Mouse (Mus musculus) heart, adult 11 months (tissue): ENCODE data around the gene Thap3.

Experiments used
- DNase-seq: peaks from one replicate; pipeline ENCODE4 v3.0.0; 2022

Thap3 gene

GRCm38 (mm10) chr4:152008622-152009075, 19.9 kb upstream of the Thap3 start, which contains the start of gene Klhl21:
TSS of gene Klhl21 (plus strand) at chr4:152008803.
- peak; percentile 100 for DNase-seq

DNA sequence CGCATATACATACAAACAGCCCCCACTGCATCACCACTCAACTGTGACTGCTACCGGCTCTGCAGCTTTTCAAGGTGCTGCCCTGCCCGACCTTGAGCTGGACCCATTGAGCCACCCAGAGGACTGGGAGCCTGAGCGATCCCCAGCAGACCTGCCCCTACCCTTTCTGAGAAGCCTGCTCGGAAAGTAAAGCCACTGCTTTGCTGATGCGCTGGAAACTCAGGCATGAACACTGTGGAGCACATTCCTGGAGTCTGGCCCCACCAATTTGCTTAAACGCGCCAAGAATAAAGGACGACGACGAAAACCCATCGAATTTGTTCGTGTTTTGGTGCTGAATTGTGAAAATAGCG, 19.3 kb upstream of the Thap3 start:
- DNase-seq, result peak; percentile 95

- DNase-seq, result peak; percentile 97
Observed at GRCm38 (mm10) chr4:152007481-152008147, 18.8 kb upstream of the Thap3 start.

DNA sequence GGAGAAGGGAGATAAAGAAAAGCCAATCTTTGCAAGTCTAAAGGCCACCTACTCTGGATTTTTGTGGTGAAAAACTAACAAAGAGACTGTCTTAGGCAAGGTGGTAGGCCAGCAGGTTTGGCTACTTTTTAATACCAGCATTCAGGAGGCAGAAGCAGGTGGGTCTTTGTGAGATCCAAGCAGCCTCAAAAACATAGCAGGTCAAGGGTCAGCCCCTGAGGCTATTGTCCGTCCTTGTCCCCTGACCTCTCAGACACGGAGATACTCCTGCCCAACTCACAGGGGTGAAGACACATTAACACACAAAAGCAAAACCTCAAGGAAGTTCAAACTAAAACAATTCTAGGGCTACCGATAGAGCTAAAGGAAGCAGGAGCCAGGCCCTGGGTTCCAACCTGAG, 18.0 kb upstream of the Thap3 start:
- DNase-seq, result no peak

DNA sequence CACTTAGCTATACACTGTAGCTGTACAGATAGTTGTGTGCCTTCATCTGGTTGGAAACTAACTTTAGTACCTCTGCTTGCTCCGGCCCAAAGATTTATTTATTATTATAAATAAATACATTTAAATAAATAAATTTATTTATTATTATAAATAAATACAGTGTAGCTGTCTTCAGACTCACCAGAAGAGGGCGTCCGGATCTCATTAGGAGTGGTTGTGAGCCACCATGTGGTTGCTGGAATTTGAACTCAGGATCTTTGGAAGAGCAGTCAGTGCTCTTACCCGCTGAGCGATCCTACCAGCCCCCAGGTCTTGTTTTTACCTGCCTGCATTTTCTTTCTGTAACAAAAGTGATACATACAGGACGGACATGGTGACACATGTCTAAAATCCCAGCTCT, 17.3 kb upstream of the Thap3 start:
- DNase-seq, result no peak

DNA sequence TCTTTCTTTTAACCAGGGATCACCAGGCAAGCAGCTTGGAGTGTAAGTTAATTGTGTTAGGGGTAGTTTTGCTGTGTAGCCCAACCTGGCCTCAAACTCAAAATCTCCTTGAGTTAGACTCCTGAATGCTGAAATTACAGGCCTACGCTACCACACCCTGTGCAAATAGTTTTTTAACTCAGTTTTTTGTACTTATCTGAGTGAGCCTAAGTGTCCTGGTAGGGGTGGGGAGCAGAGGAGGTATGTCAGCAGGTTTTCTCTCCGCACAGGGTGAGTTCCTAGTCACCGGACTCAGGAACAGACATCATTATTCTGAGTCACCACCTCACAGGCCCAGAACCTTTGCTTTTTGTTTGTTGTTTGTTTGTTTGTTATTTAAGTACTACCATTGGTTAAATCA, 13.3 kb upstream of the Thap3 start:
- DNase-seq, result no peak

- DNase-seq, result no peak
Observed at GRCm38 (mm10) chr4:152001335-152001734, 12.5 kb upstream of the Thap3 start.

- DNase-seq, result no peak
Observed at GRCm38 (mm10) chr4:152000906-152001305, 12.1 kb upstream of the Thap3 start.

GRCm38 (mm10) chr4:151999481-151999880, 10.7 kb upstream of the Thap3 start:
- peak; percentile 83 for DNase-seq

DNA sequence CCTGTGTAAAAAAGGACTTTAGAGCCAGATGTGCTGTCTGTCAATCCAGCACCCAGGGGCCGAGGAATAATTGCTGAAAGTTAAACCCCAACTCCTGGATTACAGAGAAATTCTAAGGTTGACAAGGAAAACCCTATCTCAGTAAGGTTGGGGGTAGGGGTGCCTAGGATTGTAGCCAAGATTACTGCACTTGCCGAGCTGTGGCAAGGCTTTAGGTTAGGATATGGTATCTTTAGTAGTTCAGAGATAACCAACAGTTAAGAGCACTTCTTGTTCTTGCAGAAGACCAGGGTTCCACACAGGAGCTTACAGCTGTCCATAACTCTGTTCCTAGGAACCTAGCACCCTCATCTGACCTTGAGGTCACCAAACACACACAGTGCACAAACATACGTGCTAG, 8.9 kb upstream of the Thap3 start:
- peak; percentile 82 for DNase-seq

- DNase-seq, result no peak
Observed at GRCm38 (mm10) chr4:151996951-151997222, 8.1 kb upstream of the Thap3 start.

DNA sequence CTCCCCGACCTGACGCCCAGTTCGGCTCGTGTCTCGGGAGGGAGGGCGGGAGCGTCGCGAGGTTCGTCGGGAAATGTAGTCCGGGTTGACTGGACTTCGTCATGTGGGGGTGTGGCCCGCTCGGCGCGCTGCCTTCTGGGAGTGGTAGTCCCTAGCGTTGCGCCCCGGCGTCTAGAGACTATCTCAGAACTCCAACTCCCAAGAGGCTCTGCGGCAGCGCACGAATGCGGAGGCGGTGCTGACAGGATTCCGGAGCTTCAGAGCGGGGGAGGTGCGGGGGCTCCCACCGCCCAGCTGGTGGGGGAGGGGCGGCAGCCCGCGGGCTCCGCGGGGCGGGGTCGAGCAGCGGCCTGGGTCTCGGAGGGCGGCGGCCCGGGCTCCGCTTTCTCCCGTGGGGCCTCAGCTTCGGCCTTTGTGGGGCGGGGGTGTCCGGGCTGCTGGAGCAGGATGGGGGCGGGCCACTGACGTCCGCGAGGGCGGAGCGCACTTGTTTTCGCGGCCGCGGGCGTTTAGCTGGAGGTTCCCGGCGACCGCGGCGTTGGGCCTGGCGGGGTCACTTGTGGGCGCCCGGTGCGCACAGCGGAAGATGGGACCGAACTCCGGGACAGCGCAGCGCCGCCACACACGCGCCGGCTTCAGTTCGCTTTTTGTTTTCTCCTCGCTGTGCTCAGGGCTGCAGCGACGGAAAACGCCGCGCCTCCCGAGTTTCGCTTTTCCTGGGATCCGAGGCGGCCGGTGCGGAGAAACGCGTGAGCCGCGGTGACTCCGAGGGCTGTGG, 7.6 kb upstream of the Thap3 start, which contains the start of gene Phf13:
Phf13 (minus strand) TSS at position 86 of the 778 bp plus-strand sequence.
- DNase-seq, result peak; percentile 100

- no peak for DNase-seq
Observed at GRCm38 (mm10) chr4:151995371-151996172, 6.8 kb upstream of the Thap3 start.

GRCm38 (mm10) chr4:151994228-151995171, 5.7 kb upstream of the Thap3 start:
- DNase-seq, result peak; percentile 95

GRCm38 (mm10) chr4:151993035-151993434, 4.2 kb upstream of the Thap3 start:
- no peak for DNase-seq

DNA sequence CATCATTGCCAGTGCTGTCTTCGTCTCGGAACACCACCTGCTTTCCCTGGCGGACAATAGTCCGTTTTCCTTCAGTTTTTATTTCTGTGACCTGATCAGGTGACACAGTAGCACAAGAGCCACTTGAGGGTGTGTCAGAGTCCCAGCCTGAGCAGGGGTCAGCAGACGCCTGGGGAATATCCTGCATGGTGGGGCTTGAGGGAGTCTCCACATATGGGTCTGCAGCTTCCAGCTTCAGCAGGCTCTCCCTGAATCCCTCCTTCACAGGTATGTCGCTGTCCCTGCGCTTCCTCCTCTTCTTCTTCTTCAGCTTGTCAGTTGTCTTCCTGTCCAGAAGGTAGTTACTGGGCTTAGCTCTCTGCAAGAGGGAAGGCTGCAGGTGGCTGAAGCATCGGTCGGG, 3.3 kb upstream of the Thap3 start:
- DNase-seq, result peak; percentile 91

- peak; percentile 93 for DNase-seq
Observed at GRCm38 (mm10) chr4:151989110-151989488, 302 bp upstream of the Thap3 start.

DNA sequence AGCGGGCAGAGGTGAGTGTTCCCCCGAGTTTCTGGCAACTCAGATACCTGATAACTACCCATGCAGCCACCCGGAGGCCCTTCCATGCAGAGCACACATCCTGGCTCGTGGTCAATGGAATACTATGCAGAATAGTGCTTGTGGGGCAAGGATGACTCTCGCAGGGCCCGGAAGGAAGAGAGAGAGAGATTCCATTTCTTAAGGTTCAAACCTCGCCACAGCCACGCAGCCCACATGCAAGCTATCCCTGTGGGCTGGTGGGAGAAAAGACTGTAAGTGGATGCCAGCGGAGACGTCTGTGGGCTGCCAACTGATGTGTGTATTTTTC, 819 bp downstream of the Thap3 start:
- no peak for DNase-seq

DNA sequence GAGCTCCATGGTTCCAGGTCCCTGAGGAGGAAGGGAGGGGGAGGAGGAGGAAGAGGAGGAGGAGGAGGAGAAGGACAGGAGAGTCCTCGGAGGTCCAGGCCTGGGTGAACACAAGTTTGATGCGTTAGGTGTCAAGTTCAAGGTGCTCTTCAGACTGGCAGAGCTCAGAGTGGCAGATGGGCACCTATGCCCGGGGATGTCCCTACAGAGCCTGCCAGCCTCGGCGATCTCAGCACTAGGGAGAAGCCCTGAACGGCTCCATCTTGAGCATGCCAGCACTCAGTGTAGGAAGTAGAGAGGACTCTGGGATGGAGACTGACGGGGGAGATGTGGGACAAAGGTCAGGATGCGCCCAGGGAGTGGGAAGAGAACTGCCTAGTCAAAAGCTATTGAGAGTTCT, 2.1 kb downstream of the Thap3 start:
- DNase-seq, result no peak

DNA sequence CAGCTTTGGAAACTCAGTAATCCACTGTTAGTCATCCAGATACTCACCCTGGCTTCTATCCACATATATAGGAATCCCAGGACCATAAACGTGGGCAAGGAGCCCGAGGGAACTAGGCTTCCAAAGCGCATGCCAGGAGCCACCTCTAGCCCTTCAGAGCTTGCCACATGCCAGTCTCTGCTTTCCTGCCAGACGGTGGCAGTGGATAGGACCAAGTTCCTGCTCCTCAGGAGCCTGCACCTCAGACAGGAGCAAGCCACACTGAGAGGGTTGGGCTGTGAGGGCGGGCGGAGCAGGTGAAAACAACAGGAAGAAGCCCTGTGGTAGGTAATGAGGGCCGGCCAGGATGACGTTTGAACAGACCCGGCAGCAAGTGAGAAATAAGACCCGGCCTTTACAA, 2.9 kb downstream of the Thap3 start:
- no peak for DNase-seq

DNA sequence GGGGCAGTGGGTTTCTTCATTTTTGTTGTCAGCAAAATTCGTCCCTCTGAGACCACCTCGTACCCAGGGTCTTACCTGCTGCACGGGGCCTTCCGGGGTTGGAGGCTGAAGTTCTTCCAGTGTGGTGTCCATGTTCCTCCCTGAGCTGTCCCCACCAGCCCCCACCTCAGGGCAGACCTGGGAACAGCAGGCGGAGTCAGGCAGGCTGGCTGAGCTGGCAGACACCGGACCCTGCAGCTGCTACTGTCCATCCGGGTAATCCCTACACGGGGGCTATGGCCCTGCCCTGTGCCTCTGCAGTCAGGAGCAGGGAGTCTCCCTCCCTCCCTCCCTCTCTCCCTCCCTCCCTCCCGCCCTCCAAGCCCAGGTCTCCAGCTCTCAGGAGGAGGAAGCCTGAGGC, 5.2 kb downstream of the Thap3 start:
- no peak for DNase-seq

GRCm38 (mm10) chr4:151983043-151983442, 5.8 kb downstream of the Thap3 start:
- no peak for DNase-seq

DNA sequence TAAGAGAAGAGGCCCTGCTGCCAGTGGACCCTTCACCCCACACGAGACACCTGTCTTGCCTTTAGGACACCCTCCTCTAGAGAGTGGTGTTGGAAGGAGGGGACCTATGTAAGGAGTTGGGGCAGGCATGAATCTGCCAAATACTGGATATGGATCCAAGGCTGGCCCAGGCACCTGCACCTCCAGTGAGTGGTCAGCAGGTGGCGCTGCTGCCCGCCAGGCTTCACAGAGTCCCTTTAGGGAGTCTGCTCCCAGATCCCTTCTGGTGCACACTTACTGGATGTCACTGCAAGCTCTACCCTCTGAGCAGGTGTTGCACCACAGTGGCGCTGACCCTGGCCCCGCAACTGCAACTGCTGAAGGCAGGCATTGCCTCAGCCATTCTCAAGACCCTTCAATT, 7.4 kb downstream of the Thap3 start:
- peak; percentile 98 for DNase-seq
